Mouse (Mus musculus): ENCODE results near the gene Armc7. TPM values are rescaled to one million over a fixed set of nuclear protein-coding genes. Genes with fewer than 3 reads are reported as not detected.

Gene Armc7
- 6.5 and 6.9 TPM in 2 replicates for polyA plus RNA-seq (2014; fragmentation: Nextera tagmentation; extraction: Ambion mirVana)

DNA sequence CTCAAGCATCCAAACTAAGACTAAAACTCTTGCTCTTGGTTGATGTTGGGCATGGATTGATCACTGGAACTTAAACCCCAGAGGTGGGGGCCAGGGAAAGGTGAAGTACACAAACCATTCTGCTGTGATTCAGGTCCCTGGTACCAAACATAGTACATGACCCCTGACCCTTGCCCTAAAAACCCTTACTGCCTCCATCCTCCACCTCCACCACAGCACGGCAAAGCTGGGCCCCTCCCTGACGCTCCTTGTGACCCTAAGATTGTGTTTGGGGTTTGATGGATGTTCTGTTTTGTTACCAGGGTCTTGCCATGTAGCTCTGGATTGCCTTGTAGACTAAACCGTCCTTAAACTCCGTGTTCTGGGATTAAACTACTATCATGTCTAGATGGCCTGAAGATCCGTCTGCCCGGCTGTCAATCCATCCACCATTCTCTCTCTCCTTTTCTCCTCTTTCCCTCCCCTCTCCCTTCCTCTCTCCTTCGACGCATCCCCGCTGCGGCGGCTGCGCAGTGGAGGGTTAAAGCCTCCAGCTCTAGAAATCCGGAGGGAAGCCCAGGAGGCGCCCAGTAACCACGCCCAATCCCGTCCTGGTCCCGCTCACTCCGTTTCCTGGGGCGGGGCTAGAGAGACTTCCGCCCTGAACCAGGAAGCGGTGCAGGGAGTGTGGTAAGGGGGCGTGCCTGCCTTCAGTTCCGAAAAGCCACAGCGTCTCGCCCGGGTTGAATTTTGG, at the start of gene Armc7:
Gene Armc7, plus strand, starts transcription at position 643 of the 733 bp plus-strand sequence.
- ATAC-seq (replicated peaks; ENCODE audit: low FRiP score, low TSS enrichment, low read depth) (peak; percentile 95), DNase-seq (ENCODE audit: low spot score) (peak; percentile 93)
- H3K4me3 ChIP-seq (ENCODE audit: low read depth, low read length): peak within 1 kb of the TSS; percentile 82
- H3K4me1 ChIP-seq (replicated peaks; ENCODE audit: control insufficient read depth, insufficient read depth, low read length): peaks cover 20% of the 10 kb centered on the region
- H3K9ac ChIP-seq (ENCODE audit: low read length): peak within 1 kb of the TSS; percentile 60
- H3K36me3 ChIP-seq (ENCODE audit: control insufficient read depth, insufficient read depth, low read length): no peaks in the 10 kb centered on the region
- H3K4me2 ChIP-seq (ENCODE audit: low read length): peak within 1 kb of the TSS; percentile 94
- H3K9me3 ChIP-seq (ENCODE audit: control insufficient read depth, low read length): no peaks in the 10 kb centered on the region
- peak within 1 kb of the TSS; percentile 79 for H3K27ac ChIP-seq (ENCODE audit: low read depth)
- H3K27me3 ChIP-seq (replicated peaks; ENCODE audit: control insufficient read depth, insufficient read depth, low read length): no peaks in the 10 kb centered on the region
- WGBS: 1% methylated on average over 26 of the region's 26 CpGs

- H3K27me3 ChIP-seq (replicated peaks; ENCODE audit: control insufficient read depth, insufficient read depth, low read length): no peaks in the 10 kb centered on the region
- no peaks in the 10 kb centered on the region for H3K9me3 ChIP-seq (ENCODE audit: control insufficient read depth, low read length)
- H3K4me3 ChIP-seq (ENCODE audit: low read depth, low read length): no peak overlapping the region
- ATAC-seq (replicated peaks; ENCODE audit: low FRiP score, low TSS enrichment, low read depth) (no peak), DNase-seq (ENCODE audit: low spot score) (no peak)
- H3K36me3 ChIP-seq (ENCODE audit: control insufficient read depth, insufficient read depth, low read length): peaks cover 57% of the 10 kb centered on the region
- H3K4me2 ChIP-seq (ENCODE audit: low read length): no peak overlapping the region
- 93% methylated on average over 6 of the region's 6 CpGs for WGBS
- H3K4me1 ChIP-seq (replicated peaks; ENCODE audit: control insufficient read depth, insufficient read depth, low read length): peaks cover 10% of the 10 kb centered on the region
- no peak overlapping the region for H3K9ac ChIP-seq (ENCODE audit: low read length)
- H3K27ac ChIP-seq (ENCODE audit: low read depth): no peak overlapping the region
Measured at GRCm38 (mm10) chr11:115425671-115426070, 49.8 kb upstream of the Armc7 start.

- Histone ChIP-seq H3K4me1 (replicated peaks; ENCODE audit: control insufficient read depth, insufficient read depth, low read length) (no peaks in the 10 kb centered on the region; the same call in 1 of the 2 replicates), H3K9me3 (ENCODE audit: control insufficient read depth, low read length) (no peaks in the 10 kb centered on the region), H3K27ac (ENCODE audit: low read depth) (no peak overlapping the region; the same call in 1 of the 2 replicates), H3K4me2 (ENCODE audit: low read length) (no peak overlapping the region), H3K36me3 (ENCODE audit: control insufficient read depth, insufficient read depth, low read length) (peaks cover 77% of the 10 kb centered on the region), H3K4me3 (ENCODE audit: low read depth, low read length) (no peak overlapping the region), H3K27me3 (replicated peaks; ENCODE audit: control insufficient read depth, insufficient read depth, low read length) (no peaks in the 10 kb centered on the region), H3K9ac (ENCODE audit: low read length) (no peak overlapping the region)
- 42% methylated on average over 20 of the region's 20 CpGs for WGBS
- peak; percentile 73 for DNase-seq (ENCODE audit: low spot score)
- peak; percentile 56 for ATAC-seq (replicated peaks; ENCODE audit: low FRiP score, low TSS enrichment, low read depth)
Measured at GRCm38 (mm10) chr11:115427482-115428331, 47.8 kb upstream of the Armc7 start.

DNA sequence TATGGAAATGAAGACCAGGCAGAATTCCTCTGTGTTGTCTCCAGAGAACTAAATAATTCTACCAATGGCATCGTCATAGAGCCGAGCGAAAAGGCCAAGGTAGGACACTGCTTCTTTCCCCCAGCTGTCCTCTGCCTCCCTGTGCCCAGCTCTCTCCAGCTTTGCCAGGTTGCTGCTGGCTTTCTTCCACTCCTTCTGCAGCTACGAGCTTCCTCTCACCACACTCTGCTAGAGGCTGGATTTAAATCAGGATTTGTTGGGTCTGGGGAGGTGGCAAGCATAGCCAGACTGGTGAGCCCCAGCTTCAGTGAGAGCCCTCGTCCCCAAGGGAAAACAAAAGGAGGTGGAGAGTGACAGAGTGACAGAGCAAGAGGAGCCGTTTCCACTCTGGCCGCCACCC, 46.2 kb upstream of the Armc7 start:
- no peaks in the 10 kb centered on the region; the same call in 1 of the 2 replicates for H3K4me1 ChIP-seq (replicated peaks; ENCODE audit: control insufficient read depth, insufficient read depth, low read length)
- no peaks in the 10 kb centered on the region for H3K27me3 ChIP-seq (replicated peaks; ENCODE audit: control insufficient read depth, insufficient read depth, low read length)
- DNase-seq (ENCODE audit: low spot score) (no peak), ATAC-seq (replicated peaks; ENCODE audit: low FRiP score, low TSS enrichment, low read depth) (no peak)
- WGBS: 94% methylated on average over 7 of the region's 7 CpGs
- H3K9me3 ChIP-seq (ENCODE audit: control insufficient read depth, low read length): no peaks in the 10 kb centered on the region
- H3K4me3 ChIP-seq (ENCODE audit: low read depth, low read length): no peak overlapping the region
- H3K36me3 ChIP-seq (ENCODE audit: control insufficient read depth, insufficient read depth, low read length): peaks cover 74% of the 10 kb centered on the region
- H3K27ac ChIP-seq (ENCODE audit: low read depth): no peak overlapping the region
- H3K4me2 ChIP-seq (ENCODE audit: low read length): no peak overlapping the region
- no peak overlapping the region for H3K9ac ChIP-seq (ENCODE audit: low read length)

DNA sequence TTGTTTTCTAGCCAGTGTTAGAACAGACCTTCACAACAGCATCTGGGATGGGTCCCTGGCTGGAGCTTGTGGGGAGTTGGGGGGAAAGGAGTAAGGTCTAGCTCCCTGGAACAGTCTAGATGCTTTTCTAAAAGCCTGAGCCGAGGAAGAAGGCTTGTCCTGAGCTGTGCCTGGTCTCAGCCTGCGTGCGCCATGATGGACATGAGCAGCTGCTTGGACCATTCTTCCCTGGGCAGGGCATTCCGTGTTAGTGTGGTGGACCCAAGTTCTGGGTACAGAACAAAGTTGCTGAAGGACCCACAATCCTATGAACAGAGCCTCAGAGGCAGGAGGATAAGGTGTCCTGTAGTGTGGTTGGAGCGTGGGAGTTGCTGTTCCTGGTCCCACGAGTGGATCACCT, 44.9 kb upstream of the Armc7 start:
- H3K9me3 ChIP-seq (ENCODE audit: control insufficient read depth, low read length): no peaks in the 10 kb centered on the region
- 89% methylated on average over 6 of the region's 6 CpGs for WGBS
- H3K36me3 ChIP-seq (ENCODE audit: control insufficient read depth, insufficient read depth, low read length): peaks cover 62% of the 10 kb centered on the region
- DNase-seq (ENCODE audit: low spot score) (no peak), ATAC-seq (replicated peaks; ENCODE audit: low FRiP score, low TSS enrichment, low read depth) (no peak)
- H3K27ac ChIP-seq (ENCODE audit: low read depth): no peak overlapping the region
- H3K4me2 ChIP-seq (ENCODE audit: low read length): no peak overlapping the region
- no peak overlapping the region for H3K4me3 ChIP-seq (ENCODE audit: low read depth, low read length)
- H3K9ac ChIP-seq (ENCODE audit: low read length): no peak overlapping the region
- no peaks in the 10 kb centered on the region for H3K27me3 ChIP-seq (replicated peaks; ENCODE audit: control insufficient read depth, insufficient read depth, low read length)
- H3K4me1 ChIP-seq (replicated peaks; ENCODE audit: control insufficient read depth, insufficient read depth, low read length): peaks cover 3% of the 10 kb centered on the region; the same call in 1 of the 2 replicates

GRCm38 (mm10) chr11:115432814-115433213, 42.7 kb upstream of the Armc7 start:
- ATAC-seq (replicated peaks; ENCODE audit: low FRiP score, low TSS enrichment, low read depth) (no peak), DNase-seq (ENCODE audit: low spot score) (no peak)
- Histone ChIP-seq H3K27me3 (replicated peaks; ENCODE audit: control insufficient read depth, insufficient read depth, low read length) (no peaks in the 10 kb centered on the region), H3K27ac (ENCODE audit: low read depth) (no peak overlapping the region), H3K4me1 (replicated peaks; ENCODE audit: control insufficient read depth, insufficient read depth, low read length) (peaks cover 7% of the 10 kb centered on the region; the same call in 1 of the 2 replicates), H3K4me2 (ENCODE audit: low read length) (no peak overlapping the region), H3K9me3 (ENCODE audit: control insufficient read depth, low read length) (no peaks in the 10 kb centered on the region), H3K36me3 (ENCODE audit: control insufficient read depth, insufficient read depth, low read length) (peaks cover 42% of the 10 kb centered on the region), H3K9ac (ENCODE audit: low read length) (no peak overlapping the region), H3K4me3 (ENCODE audit: low read depth, low read length) (no peak overlapping the region)
- 58% methylated on average over 4 of the region's 4 CpGs for WGBS

DNA sequence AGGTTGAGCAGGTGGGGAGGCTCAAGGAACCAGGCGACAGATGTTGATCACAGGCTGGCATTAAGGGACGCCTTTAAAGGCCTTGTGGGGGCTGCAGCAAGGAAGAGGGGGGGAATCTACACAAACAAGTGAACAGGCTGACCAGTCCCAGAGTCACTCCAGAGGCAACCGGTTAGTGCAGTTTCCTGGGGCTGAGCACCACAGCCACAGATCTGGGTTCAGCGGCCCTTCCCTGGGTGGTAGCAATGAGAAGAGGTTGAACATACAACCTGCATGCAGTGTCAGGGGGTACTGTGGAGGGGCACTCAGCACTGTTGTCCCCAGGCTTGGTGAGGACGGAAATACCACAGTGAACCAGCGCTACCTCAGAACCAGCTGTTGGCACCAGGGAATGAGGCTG, 42.1 kb upstream of the Armc7 start:
- H3K36me3 ChIP-seq (ENCODE audit: control insufficient read depth, insufficient read depth, low read length): peaks cover 42% of the 10 kb centered on the region
- H3K4me2 ChIP-seq (ENCODE audit: low read length): no peak overlapping the region
- no peak overlapping the region for H3K4me3 ChIP-seq (ENCODE audit: low read depth, low read length)
- no peak for DNase-seq (ENCODE audit: low spot score)
- H3K9ac ChIP-seq (ENCODE audit: low read length): no peak overlapping the region
- no peak overlapping the region for H3K27ac ChIP-seq (ENCODE audit: low read depth)
- no peak for ATAC-seq (replicated peaks; ENCODE audit: low FRiP score, low TSS enrichment, low read depth)
- WGBS: 77% methylated on average over 6 of the region's 6 CpGs
- H3K27me3 ChIP-seq (replicated peaks; ENCODE audit: control insufficient read depth, insufficient read depth, low read length): no peaks in the 10 kb centered on the region
- H3K9me3 ChIP-seq (ENCODE audit: control insufficient read depth, low read length): no peaks in the 10 kb centered on the region
- 0 out of 2 replicates have a peak, but pooled peaks cover 7% of the 10 kb centered on the region for H3K4me1 ChIP-seq (replicated peaks; ENCODE audit: control insufficient read depth, insufficient read depth, low read length)

GRCm38 (mm10) chr11:115435596-115436337, 39.7 kb upstream of the Armc7 start:
- Histone ChIP-seq H3K9me3 (ENCODE audit: control insufficient read depth, low read length) (no peaks in the 10 kb centered on the region), H3K27me3 (replicated peaks; ENCODE audit: control insufficient read depth, insufficient read depth, low read length) (no peaks in the 10 kb centered on the region), H3K4me2 (ENCODE audit: low read length) (peak overlapping the region; percentile 57), H3K9ac (ENCODE audit: low read length) (peak overlapping the region; percentile 36), H3K4me1 (replicated peaks; ENCODE audit: control insufficient read depth, insufficient read depth, low read length) (0 out of 2 replicates have a peak, but pooled peaks cover 7% of the 10 kb centered on the region), H3K27ac (ENCODE audit: low read depth) (no peak overlapping the region), H3K36me3 (ENCODE audit: control insufficient read depth, insufficient read depth, low read length) (peaks cover 21% of the 10 kb centered on the region), H3K4me3 (ENCODE audit: low read depth, low read length) (peak overlapping the region; percentile 20)
- DNase-seq (ENCODE audit: low spot score) (peak; percentile 76), ATAC-seq (replicated peaks; ENCODE audit: low FRiP score, low TSS enrichment, low read depth) (0 out of 2 replicates have a peak, but pooled peaks have one; percentile 46)
- WGBS: 5% methylated on average over 31 of the region's 31 CpGs

Measured in intestine, embryonic 14.5 days (tissue).